Mouse (Mus musculus) spleen, postnatal 4 days (tissue): ENCODE data around the gene Sucla2.
A peak's percentile ranks its signal among the peaks of the same experiment; 100 is the strongest.
"Not testable (repeated sequence)": the region's sequence is repeated elsewhere in the genome, so short reads cannot be mapped to it uniquely, and the experiment has no call there.

Experiments
- DNase-seq, 2 experiments: peaks; one replicate each; pipeline ENCODE4 v3.0.0; 2022; ENCODE audit warnings: low spot score in 2 of 2

The Sucla2 gene

GRCm38 (mm10) chr14:73509765-73510423, 15.2 kb upstream of the Sucla2 start, which contains the start of gene Med4:
Gene Med4 (plus strand): TSS chr14:73510025.
- peak; percentile 93 to 98 for DNase-seq

DNA sequence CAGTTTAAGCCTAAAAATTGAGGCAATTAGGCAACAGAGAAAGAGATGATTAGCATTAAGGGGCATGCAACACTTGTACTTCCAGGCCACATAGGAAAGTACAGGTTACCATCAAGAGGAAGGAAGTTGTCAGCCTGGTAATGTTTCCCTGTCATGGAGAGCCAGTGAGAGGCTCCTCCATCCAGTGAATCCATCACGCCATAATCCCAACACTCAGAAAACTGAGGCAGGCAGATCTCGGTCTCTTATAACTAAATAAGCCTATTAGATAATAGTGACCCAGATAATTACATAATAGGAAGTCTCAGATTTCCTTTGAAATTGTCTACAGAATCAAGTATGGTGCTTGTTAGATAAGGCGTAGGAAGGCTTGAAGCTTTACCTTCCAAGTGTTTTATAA, 983 bp upstream of the Sucla2 start:
- no peak for DNase-seq

DNA sequence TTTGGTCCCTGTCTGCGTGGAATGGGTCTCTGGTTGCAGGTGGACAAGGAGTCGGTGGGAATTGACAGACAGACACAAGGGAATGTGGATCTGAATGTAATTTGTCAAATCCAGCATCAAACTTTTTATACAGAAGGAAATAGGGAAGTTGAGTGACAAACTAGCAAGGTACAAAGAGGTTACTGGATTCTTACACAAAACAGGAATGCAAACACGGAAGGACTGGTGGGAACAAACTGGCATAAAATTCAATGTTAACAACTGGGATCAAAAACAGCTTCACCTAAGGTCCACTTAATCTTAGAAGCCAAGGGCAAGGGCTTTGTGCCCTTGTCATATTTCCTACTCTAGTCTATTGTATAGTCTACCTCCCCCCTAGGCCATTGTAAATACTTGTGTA, 3.5 kb downstream of the Sucla2 start:
- DNase-seq: not testable (repeated sequence)

DNA sequence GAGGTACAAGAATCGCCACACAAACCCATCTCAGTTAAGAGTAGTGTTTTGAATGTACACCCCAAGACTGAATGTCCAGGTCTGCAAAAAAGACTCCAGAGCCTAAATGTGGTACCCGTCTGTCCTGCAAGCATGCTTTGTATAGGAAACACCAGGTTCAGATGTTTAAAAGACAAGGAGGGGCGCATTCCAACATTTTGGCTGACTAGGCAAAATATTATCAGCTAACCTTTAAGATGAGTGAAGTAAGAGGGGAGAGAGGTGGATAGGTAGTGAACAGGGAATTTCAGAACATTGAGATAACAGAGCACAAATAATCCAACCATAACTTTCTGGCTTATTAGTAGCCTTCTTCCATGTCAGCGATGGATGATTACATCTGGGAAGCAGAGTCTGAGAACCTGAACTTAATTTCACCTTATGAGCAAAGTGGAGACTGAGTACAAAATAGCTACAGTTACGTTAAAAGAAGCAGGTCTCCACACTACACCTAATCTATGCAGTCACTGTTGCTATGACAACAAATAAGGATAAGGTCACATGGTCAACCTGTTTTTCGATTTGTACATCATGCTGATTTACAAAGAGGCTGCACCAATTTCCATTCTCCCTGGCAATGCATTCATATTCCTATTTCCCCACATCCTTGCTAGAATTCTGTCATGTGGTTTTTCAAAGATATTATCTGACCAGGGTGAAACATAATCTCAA, 8.8 kb downstream of the Sucla2 start:
- no peak for DNase-seq

DNA sequence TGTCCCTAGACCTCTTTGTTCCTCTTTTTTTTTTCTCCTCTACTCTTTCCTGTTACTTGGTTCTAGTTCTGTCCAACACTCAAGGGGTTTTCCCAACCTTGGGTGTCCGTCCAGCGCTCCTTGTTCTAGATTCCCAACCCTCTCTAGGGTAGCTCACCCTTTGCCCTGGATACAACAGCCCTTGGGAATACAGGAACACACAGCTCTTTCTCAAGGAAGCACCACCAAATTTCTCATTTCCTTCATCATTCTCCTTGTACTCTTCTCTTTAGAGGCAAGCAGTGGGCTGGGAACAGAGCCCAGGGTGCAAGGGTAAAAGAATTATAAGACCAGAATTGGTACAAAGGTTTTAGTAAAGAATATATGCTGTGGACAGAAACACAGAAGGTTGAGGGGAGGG, 10.5 kb downstream of the Sucla2 start:
- DNase-seq: no peak

DNA sequence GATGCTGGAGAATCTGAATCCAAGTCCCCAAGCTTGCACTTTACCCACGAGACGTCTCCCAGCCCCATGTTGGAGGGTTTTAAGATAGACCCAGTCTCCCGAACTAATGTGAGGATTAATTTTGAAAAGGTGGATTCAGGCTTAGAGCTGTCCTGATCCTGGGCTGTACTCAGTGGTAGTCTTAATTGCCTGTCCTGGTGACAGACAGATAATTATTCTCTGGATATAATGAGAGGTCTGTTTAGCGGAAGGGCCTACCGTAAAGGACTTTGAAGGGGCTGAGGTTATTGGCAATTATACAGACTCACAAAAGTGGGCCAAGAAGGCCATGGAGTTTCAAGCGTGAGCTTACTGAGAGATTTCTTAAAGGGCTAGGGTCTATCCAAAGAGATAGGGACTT, 18.7 kb downstream of the Sucla2 start:
- no peak for DNase-seq

DNA sequence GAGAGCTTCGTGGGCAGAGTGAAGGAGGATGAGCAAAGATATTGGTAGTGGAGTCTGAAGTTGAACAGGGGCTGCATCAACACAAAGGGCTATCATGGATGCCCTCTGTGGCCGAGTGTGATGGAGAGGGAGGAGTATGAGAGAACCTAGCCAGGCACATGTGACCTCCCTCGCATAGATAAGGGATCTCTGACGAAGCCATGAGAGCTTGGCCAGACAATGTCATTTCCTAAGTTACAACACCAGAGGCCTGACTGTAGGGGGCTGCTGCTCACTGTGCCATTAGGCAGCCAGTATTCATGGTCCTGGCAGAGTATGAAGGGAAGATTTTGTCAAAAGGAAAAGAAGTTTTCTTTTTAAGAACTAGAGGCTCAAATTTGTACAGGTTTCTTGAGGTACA, 21.9 kb downstream of the Sucla2 start:
- no peak for DNase-seq

DNA sequence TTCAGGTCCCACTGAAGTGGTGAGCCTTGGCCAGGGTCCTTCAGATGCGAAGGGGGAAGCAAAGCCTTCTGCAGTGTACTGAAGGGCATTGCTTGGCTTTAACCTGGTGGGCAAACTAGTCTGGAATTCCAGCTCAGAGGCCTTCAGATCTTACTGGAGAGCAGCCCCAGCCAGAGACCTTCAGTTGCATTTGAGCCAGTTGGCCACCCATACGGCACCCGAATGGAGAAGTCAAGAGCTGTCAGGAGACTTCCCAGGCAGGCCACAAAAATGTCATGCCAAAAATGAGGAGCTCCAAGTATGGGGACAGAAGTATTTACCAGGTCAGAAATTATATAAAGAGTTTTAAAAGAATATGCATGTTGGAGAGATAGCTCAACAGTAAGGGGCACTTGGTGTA, 22.9 kb downstream of the Sucla2 start, which contains the start of gene Nudt15:
Gene Nudt15, minus strand, starts transcription at position 192 of the 400 bp plus-strand sequence.
- DNase-seq: no peak

GRCm38 (mm10) chr14:73550291-73550690, 25.2 kb downstream of the Sucla2 start:
- no peak for DNase-seq

GRCm38 (mm10) chr14:73550732-73551131, 25.6 kb downstream of the Sucla2 start:
- DNase-seq: no peak

DNA sequence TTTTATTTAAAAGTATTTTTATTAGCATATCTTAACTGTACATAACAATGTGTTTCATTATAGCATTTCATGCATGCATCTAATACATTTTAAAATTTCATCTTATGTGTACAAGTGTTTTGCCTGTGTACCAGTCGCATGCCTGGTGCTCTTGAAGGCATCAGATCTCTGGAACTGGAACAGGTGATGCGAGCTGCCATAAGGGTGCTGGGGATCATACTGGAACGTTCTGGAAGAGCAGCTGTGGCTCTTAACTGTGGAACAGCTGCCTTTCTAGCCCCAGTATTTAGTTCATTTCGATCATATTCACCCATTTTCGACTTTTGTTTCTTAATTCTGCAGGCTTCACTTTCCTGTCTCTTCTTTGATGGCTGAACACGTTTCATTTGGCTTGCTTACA, 26.0 kb downstream of the Sucla2 start:
- DNase-seq: no peak

DNA sequence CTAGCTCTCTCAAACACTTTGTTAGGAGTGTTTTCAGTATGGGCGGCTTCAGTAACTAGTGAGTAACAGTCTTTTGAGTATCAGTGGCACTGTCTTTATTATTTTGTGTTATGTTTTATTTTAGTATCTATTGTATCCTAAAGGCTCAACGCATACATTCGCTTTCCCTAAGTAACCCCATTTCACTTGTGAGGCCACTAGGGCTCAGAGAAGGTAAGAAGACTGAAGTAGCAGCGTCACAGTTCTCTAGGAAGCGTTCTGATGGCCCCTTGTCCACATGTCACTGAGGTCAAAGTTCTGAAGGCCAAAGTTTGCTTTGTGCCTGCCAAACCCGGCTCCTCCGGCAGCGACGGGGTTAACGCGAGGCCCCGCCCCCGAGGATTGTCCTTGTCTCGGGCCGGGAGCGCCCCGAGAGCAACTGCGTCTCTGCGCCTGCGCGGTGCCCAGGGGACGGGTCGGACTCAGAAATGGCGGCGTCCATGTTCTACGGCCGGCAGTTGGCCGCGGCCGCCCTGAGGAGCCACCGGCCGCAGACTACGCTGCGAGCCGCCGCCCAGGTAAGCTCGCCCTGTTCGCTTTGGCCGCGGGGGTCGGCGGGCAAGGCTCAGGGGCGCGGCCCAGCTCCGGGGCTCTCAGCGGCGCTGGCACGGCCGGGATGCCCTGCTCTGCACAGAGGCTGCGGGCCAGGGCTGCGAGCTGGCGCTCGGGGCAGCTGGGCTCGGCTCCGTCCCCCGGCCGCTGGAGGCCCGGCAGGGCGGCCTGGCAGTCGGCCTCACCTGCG, 27.4 kb downstream of the Sucla2 start:
- DNase-seq: peak; percentile 95 to 99

DNA sequence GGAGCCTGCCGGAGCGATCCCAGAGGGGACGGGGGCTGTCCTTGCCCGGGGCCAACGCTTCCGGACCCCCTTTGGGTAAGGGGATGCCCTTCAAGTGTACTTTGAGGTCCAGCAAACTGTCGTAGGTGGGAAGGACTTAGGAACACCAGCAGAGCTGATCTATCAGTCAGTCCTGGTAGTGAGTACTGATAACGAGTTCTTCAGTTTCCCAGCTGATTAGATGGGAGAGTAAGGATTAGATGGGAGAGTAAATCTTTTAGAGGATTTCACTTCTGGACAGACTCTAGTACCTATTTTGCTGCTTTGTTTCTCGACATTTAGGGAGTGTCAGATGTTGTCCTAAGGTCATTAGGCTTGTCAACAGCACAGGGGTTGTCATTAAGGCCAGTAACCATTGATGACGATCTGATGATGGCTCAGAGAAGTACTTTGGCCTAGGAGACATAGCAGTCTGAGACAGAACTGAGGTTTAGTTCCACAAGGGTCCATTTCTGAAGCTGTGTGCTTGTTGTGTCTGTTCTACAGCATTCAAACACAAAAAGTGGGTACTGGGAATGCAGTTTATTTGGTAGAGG, 28.1 kb downstream of the Sucla2 start:
- no peak for DNase-seq

DNA sequence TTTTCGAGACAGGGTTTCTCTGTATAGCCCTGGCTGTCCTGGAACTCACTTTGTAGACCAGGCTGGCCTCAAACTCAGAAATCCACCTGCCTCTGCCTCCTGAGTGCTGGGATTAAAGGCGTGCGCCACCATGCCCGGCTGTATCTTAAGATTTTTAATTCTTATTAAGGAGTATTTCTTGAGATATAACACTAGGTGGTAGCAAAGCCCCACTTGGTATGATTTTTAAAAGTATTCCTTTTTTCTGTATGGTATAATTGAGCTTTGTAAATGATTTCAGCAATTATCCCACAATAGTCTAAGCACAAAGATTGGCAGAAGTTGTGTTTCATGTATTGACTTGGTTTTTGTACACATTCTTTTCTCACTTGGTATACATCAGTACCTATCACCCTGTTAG, 44.7 kb downstream of the Sucla2 start:
- not testable (repeated sequence) for DNase-seq

- DNase-seq: no peak
Measured at GRCm38 (mm10) chr14:73571143-73571542, 46.0 kb downstream of the Sucla2 start.

- no peak for DNase-seq
Measured at GRCm38 (mm10) chr14:73574053-73574452, 48.9 kb downstream of the Sucla2 start.

- no peak for DNase-seq
Measured at GRCm38 (mm10) chr14:73576336-73576735, 51.2 kb downstream of the Sucla2 start.

DNA sequence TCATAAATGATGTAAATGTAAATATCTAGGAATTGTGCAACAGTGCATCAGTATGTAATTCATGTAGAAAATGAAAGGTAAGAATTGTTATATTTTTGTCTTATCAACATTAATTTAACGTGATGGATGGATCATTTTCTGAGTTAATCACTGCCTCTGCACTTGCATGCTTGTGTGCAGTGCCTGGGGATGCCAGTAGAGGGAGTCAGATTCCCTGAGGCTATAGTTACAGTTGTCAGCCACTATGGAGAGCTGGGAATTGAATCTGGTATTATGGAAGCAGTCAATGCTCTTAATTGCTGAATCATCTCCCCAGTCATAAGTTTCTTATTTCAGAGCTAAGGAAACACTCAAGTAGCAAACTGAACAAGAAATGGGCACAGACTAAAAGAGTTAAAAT, 63.0 kb downstream of the Sucla2 start:
- DNase-seq: no peak

DNA sequence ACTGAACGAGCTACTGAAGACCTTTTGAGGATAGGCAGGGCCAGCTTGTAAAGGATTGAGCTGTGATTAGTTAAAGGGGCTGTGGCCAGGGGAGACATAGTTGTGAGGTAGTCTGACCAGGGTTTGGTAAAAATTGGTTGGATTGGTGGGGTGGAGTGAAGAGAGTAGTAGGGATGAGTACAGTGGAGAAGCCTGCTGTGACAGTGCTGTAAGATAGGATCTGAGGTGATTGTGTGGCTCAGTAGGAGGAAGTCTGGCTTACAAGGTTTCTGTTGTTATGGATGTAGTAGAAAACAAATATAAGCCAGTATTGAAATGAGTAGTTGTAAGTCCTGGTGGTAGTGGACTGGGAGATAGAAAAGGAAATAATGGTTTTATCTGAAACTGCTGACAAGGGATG, 67.0 kb downstream of the Sucla2 start:
- no peak for DNase-seq

- peak in 1 of 2 experiments; percentile 15 for DNase-seq
Measured at GRCm38 (mm10) chr14:73599720-73600119, 74.6 kb downstream of the Sucla2 start.

DNA sequence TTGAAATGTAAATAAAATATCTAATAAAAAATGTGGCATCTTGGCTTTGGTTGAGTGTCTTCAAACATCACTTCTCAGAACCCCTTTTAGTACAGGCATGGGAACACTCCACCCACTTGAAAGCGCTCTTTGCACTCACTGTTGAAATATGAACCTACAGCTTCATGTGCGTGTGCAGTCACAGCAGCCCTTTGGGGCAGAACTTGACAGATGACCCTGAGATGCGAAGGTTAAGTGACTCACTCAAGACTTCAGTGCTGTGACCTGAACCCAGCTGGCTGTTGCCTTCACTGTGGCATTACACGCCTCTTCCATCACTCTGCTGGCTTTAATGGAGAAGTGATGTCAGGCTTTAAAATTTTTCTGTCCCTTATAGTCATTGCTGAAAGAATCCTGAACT, 82.6 kb downstream of the Sucla2 start:
- DNase-seq: no peak
